Mouse (Mus musculus): ENCODE results near the gene Kctd2. TPM values are rescaled to one million over a fixed set of nuclear protein-coding genes. Genes with fewer than 3 reads are reported as not detected.
"Not testable (repeated sequence)": the region's sequence is repeated elsewhere in the genome, so short reads cannot be mapped to it uniquely, and the experiment has no call there.

Kctd2 gene
- polyA plus RNA-seq, 2 experiments, result 26.3 to 30.5 TPM

DNA sequence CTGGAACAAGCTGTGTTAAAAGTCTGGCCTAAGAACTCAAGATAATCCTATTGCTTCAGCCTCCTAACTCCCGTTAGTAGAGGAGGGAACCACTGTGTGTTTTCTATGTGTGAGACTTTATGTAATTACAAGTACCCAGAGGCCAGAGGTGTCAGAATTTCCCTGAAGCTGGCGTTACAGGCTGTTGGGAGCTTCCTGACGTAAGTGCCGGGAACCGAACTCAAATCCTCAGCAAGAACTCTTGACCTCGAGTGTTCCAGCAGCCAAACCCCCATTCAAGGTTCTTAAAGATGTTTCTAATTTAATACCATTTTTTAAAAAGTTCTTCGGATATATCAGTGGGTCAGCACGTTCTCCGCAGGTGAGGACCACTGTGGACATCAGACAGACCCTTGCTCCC is 38.7 kb upstream of the Kctd2 start:
- no peaks in the 10 kb centered on the region for H3K36me3 ChIP-seq (ENCODE audit: control insufficient read depth, insufficient read depth, low read length)
- 6% methylated on average over 9 of the region's 9 CpGs for WGBS
- no peak overlapping the region for H3K9ac ChIP-seq (ENCODE audit: low read depth, low read length, severe bottlenecking)
- peak overlapping the region; percentile 81 for H3K4me3 ChIP-seq (replicated peaks; ENCODE audit: low read length)
- no peak for TF ChIP-seq POLR2A (IDR thresholded peaks at IDR 0.05; ENCODE audit: borderline replicate concordance, extremely low read depth, insufficient read depth, insufficient read length)
- H3K27ac ChIP-seq (replicated peaks; ENCODE audit: low read depth, low read length), result no peak overlapping the region
- peak overlapping the region; percentile 79 for H3K4me2 ChIP-seq (replicated peaks; ENCODE audit: low read depth, low read length, severe bottlenecking)
- no peaks in the 10 kb centered on the region for H3K9me3 ChIP-seq (ENCODE audit: control insufficient read depth, low read length)
- peaks cover 18% of the 10 kb centered on the region for H3K4me1 ChIP-seq (ENCODE audit: control insufficient read depth, insufficient read depth, low read length)
- no peak for ATAC-seq (ENCODE audit: low FRiP score, low read depth)
- no peaks in the 10 kb centered on the region for H3K27me3 ChIP-seq (ENCODE audit: control insufficient read depth, insufficient read depth, low read length)
- no peak for DNase-seq (ENCODE audit: low spot score)

DNA sequence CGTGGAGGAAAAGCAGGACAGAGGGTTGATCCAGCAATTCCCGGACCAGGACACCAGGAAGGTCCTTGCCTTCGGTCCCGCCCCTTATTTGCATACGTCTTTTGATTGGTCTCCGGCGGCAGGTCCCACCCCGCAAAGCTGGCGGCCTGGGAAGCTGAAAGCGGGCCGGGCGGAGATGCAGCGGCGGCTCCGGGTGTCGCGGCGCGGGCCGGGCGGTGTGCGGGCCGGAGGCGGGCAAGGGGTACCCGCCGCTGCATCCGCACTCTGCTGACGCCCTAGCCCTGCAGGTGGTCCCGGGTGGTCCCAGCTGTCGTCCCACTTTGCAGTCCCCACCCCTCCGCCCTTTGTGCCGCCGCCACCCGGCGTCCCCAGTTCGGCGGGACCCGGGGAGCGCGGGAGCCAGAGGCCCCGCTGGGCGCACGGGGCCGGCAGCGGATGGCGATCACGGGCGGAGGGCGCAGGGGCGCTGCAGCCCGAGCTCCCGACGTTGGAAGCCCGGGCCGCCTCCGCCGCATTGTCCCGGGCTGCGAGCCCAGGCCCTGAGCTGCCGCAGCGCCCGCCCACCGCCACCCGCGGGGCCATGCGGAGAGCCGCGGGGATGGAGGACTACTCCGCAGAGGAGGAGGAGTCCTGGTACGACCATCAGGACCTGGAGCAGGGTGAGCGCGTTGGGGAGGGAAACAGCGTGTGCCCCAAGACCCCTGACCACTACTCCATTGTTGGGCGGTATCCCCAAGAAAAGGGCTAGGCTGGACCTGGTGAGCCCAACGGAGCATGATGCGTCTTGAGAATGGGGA is 38.0 kb upstream of the Kctd2 start, which contains the start of gene Cdr2l:
Gene Cdr2l, plus strand, starts transcription at position 174 of the 797 bp plus-strand sequence.
- peak within 1 kb of the TSS; percentile 81 for H3K4me3 ChIP-seq (replicated peaks; ENCODE audit: low read length)
- DNase-seq (ENCODE audit: low spot score) (peak; percentile 87), ATAC-seq (ENCODE audit: low FRiP score, low read depth) (peak; percentile 95)
- peaks cover 18% of the 10 kb centered on the region for H3K4me1 ChIP-seq (ENCODE audit: control insufficient read depth, insufficient read depth, low read length)
- H3K36me3 ChIP-seq (ENCODE audit: control insufficient read depth, insufficient read depth, low read length), result no peaks in the 10 kb centered on the region
- H3K9me3 ChIP-seq (ENCODE audit: control insufficient read depth, low read length), result no peaks in the 10 kb centered on the region
- under 1% methylated on average over 38 of the region's 76 CpGs for WGBS
- H3K27ac ChIP-seq (replicated peaks; ENCODE audit: low read depth, low read length), result peak within 1 kb of the TSS; percentile 87
- peak within 1 kb of the TSS; percentile 79 for H3K4me2 ChIP-seq (replicated peaks; ENCODE audit: low read depth, low read length, severe bottlenecking)
- peak; percentile 83; the same call in 1 of the 2 replicates for TF ChIP-seq POLR2A (IDR thresholded peaks at IDR 0.05; ENCODE audit: borderline replicate concordance, extremely low read depth, insufficient read depth, insufficient read length)
- no peaks in the 10 kb centered on the region for H3K27me3 ChIP-seq (ENCODE audit: control insufficient read depth, insufficient read depth, low read length)
- H3K9ac ChIP-seq (ENCODE audit: low read depth, low read length, severe bottlenecking), result peak within 1 kb of the TSS; percentile 88

DNA sequence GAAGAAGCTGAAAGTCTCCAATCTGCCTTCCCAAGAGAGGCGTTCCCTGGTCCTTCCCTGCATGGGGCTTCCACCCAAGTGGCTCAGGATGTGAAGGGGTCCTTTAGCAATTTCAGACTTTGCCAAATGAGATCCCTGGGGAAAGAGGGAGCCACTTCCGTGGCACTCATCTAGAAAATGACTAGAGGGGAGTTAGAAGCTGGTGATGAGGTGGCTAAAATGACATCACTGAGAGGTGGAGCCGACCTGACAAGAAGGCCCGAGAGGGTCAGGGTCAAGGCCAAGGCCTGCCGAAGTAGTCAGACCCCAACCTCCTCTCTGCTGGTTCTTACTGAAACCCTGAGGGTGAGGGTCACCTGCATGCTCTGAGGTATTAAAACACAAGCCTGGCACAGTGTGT is 37.0 kb upstream of the Kctd2 start:
- Histone ChIP-seq H3K4me2 (replicated peaks; ENCODE audit: low read depth, low read length, severe bottlenecking) (peak overlapping the region; percentile 79), H3K4me1 (ENCODE audit: control insufficient read depth, insufficient read depth, low read length) (peaks cover 18% of the 10 kb centered on the region), H3K36me3 (ENCODE audit: control insufficient read depth, insufficient read depth, low read length) (no peaks in the 10 kb centered on the region), H3K9ac (ENCODE audit: low read depth, low read length, severe bottlenecking) (peak overlapping the region; percentile 88), H3K27ac (replicated peaks; ENCODE audit: low read depth, low read length) (no peak overlapping the region), H3K4me3 (replicated peaks; ENCODE audit: low read length) (peak overlapping the region; percentile 81), H3K9me3 (ENCODE audit: control insufficient read depth, low read length) (no peaks in the 10 kb centered on the region), H3K27me3 (ENCODE audit: control insufficient read depth, insufficient read depth, low read length) (no peaks in the 10 kb centered on the region)
- 24% methylated on average over 5 of the region's 5 CpGs for WGBS
- TF ChIP-seq POLR2A (IDR thresholded peaks at IDR 0.05; ENCODE audit: borderline replicate concordance, extremely low read depth, insufficient read depth, insufficient read length), result no peak
- ATAC-seq (ENCODE audit: low FRiP score, low read depth) (no peak), DNase-seq (ENCODE audit: low spot score) (no peak)

DNA sequence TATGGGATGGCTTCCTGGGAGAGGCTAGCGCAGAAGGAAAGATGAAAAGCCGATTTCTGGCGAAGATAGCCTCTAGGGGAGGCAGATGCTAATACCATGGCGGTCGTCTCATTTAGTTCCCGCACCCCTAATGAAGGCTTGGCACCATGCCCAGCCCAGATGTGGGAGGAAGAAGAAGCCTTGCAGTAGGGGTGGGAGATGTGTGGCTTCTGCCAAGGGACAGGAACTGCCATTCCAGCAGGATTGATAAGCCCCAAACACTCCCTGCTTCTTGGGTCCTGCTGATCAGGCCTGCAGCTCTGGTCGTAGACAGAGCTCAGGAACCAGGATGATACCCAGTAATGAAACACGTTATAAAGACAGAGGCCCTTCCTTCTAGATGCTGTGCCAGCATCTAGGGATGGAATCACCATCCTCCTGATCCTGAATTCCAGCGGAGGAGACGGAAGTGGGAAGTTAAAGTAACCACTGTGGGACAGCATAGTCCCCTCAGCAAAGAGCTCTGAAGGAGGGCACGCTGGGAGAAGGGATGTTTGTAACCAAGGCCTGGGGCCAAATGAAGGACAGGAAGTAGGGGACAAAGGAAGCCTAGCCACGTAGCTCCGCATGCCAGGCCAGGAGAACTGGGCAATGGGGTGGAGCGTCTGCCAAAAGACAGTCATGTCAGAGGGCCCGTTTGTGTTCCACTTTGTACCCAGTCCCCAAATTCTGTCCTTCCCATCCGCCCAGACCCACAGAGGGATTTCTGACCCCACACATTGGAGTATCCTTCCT is 36.0 kb upstream of the Kctd2 start:
- no peaks in the 10 kb centered on the region for H3K36me3 ChIP-seq (ENCODE audit: control insufficient read depth, insufficient read depth, low read length)
- H3K4me1 ChIP-seq (ENCODE audit: control insufficient read depth, insufficient read depth, low read length), result peaks cover 18% of the 10 kb centered on the region
- H3K4me2 ChIP-seq (replicated peaks; ENCODE audit: low read depth, low read length, severe bottlenecking), result peak overlapping the region; percentile 79
- TF ChIP-seq POLR2A (IDR thresholded peaks at IDR 0.05; ENCODE audit: borderline replicate concordance, extremely low read depth, insufficient read depth, insufficient read length), result no peak
- DNase-seq (ENCODE audit: low spot score), result no peak
- H3K4me3 ChIP-seq (replicated peaks; ENCODE audit: low read length), result 0 out of 2 replicates have a peak overlapping the region, but pooled peaks have one; percentile 81
- no peak for ATAC-seq (ENCODE audit: low FRiP score, low read depth)
- H3K9me3 ChIP-seq (ENCODE audit: control insufficient read depth, low read length), result no peaks in the 10 kb centered on the region
- H3K27me3 ChIP-seq (ENCODE audit: control insufficient read depth, insufficient read depth, low read length), result no peaks in the 10 kb centered on the region
- H3K27ac ChIP-seq (replicated peaks; ENCODE audit: low read depth, low read length), result no peak overlapping the region
- H3K9ac ChIP-seq (ENCODE audit: low read depth, low read length, severe bottlenecking), result 0 out of 2 replicates have a peak overlapping the region, but pooled peaks have one; percentile 88
- WGBS, result 51% methylated on average over 16 of the region's 16 CpGs

DNA sequence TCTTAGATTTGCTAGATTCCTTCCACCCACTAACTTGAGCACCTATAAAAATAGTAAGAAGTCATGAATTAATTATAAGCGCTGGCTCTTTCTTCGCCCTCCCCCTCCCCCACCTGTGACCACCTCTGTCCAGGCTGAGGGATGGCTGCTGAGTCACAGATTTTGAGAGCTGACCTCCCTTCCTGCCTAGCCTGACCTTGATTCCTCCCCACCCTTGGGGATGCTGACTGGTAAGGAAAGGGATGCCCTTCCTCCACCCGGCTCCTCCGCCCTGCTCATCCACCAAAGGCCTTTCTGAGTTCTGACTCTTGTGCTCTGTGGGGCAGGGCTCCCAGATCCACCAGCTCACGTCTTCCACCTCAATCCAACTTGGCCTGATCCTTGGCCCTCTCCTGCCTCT is 35.3 kb upstream of the Kctd2 start:
- no peak overlapping the region for H3K9ac ChIP-seq (ENCODE audit: low read depth, low read length, severe bottlenecking)
- peaks cover 18% of the 10 kb centered on the region for H3K4me1 ChIP-seq (ENCODE audit: control insufficient read depth, insufficient read depth, low read length)
- H3K4me2 ChIP-seq (replicated peaks; ENCODE audit: low read depth, low read length, severe bottlenecking), result no peak overlapping the region
- no peak for TF ChIP-seq POLR2A (IDR thresholded peaks at IDR 0.05; ENCODE audit: borderline replicate concordance, extremely low read depth, insufficient read depth, insufficient read length)
- no peak for ATAC-seq (ENCODE audit: low FRiP score, low read depth)
- H3K4me3 ChIP-seq (replicated peaks; ENCODE audit: low read length), result no peak overlapping the region
- no peak for DNase-seq (ENCODE audit: low spot score)
- H3K36me3 ChIP-seq (ENCODE audit: control insufficient read depth, insufficient read depth, low read length), result no peaks in the 10 kb centered on the region
- no peaks in the 10 kb centered on the region for H3K27me3 ChIP-seq (ENCODE audit: control insufficient read depth, insufficient read depth, low read length)
- H3K9me3 ChIP-seq (ENCODE audit: control insufficient read depth, low read length), result no peaks in the 10 kb centered on the region
- 74% methylated on average over 5 of the region's 5 CpGs for WGBS
- no peak overlapping the region for H3K27ac ChIP-seq (replicated peaks; ENCODE audit: low read depth, low read length)

DNA sequence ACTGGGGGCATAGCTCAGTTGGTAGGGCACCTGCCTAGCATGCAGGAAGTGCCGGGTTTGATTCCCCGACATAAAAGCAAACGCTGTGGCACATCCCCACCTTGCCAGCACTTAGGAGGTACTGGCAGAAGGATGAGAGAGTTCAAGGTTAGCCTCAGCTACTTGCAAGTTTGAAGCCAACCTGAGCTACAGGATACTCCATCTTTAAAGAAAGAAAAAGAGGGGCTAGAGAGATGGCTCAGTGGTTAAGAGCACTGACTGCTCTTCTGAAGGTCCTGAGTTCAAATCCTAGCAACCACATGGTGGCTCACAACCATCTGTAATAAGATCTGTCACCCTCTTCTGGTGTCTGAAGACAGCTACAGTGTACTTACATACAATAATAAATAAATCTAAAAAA is 33.1 kb upstream of the Kctd2 start:
- not testable (repeated sequence) for H3K4me3 ChIP-seq (replicated peaks; ENCODE audit: low read length); H3K27ac ChIP-seq (replicated peaks; ENCODE audit: low read depth, low read length); ATAC-seq (ENCODE audit: low FRiP score, low read depth); DNase-seq (ENCODE audit: low spot score); H3K27me3 ChIP-seq (ENCODE audit: control insufficient read depth, insufficient read depth, low read length); H3K9ac ChIP-seq (ENCODE audit: low read depth, low read length, severe bottlenecking); H3K4me2 ChIP-seq (replicated peaks; ENCODE audit: low read depth, low read length, severe bottlenecking); H3K9me3 ChIP-seq (ENCODE audit: control insufficient read depth, low read length)
- peaks cover 18% of the 10 kb centered on the region for H3K4me1 ChIP-seq (ENCODE audit: control insufficient read depth, insufficient read depth, low read length)
- H3K36me3 ChIP-seq (ENCODE audit: control insufficient read depth, insufficient read depth, low read length), result peaks cover 12% of the 10 kb centered on the region
- WGBS, result 78% methylated on average over 3 of the region's 3 CpGs

Data from limb, embryonic 14.5 days (tissue).